Comparison of ENCODE assay signal across 14 mouse cellular contexts in the genomic region with DNA sequence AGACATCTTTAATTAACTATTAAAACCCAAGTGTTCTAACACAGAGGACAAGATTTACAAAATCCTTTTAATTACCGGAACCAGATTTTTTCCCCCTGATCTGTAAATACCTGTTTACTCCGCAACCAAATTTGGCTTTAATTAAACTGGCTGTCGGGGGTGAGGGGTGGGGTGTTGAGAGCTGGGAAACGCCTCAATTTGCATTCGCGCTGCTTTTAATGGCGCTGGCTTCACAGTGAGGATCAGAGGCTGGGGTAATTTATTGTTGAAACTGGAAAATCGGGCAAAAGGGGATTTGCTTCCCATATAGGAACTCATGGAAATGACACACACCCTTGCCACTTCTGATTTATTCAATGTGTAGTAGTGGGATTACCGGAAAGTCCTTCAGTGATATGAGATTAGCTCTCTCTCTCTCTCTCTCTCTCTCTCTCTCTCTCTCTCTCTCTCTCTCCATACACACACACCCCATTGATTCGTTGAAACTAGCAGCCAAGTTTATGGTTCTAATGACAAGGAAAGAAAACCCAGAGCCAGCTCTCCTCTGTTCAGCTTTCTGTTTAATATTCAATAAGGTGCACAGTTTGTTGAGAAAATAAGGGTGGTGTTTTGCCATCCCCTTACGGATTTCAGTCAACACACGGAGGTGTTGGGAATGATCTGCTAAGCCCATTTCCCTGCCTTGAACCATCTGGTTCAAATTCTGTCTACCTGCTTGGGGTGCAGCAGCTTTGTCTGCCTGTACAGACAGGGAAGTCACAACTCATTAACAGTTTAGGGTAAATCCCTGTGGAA. TPM values are rescaled to one million over a fixed set of nuclear protein-coding genes. Genes with fewer than 3 reads are reported as not detected.
DNase-seq lines count a peak whose midpoint lies in the region; ATAC-seq and TF ChIP-seq lines count a peak whose summit lies in the region.
"Had no signal": no experiment of that assay in that cellular context is flagged by ENCODE, and none has a peak within 500 bp of the region (broad histone marks: within the 10 kb centered on the region; RNA-seq: fewer than 3 reads in every experiment).

No protein-coding gene starts in this region.

- H3K9me3 ChIP-seq in embryonic facial prominence, embryonic 11.5 days (replicated peaks; ENCODE audit: control insufficient read depth, low read length) = no peaks in the 10 kb centered on the region
- no peaks in the 10 kb centered on the region for H3K9me3 ChIP-seq in hindbrain, embryonic 14.5 days (ENCODE audit: control insufficient read depth, low read length)
- no peaks in the 10 kb centered on the region for H3K9me3 ChIP-seq in midbrain, postnatal 0 days (ENCODE audit: low read length)
- no peaks in the 10 kb centered on the region for H3K9me3 ChIP-seq in kidney, embryonic 14.5 days (ENCODE audit: control insufficient read depth, low read length)
- H3K9me3 ChIP-seq: G1E had no signal

- no peak overlapping the region for H3K4me2 ChIP-seq in embryonic facial prominence, embryonic 11.5 days (ENCODE audit: low read depth, low read length)
- H3K4me2 ChIP-seq in hindbrain, embryonic 14.5 days (replicated peaks) = peak overlapping the region; percentile 30
- peak overlapping the region; percentile 12; the same call in 1 of the 2 replicates for H3K4me2 ChIP-seq in midbrain, postnatal 0 days (ENCODE audit: low read depth, low read length, poor library complexity, severe bottlenecking)
- no peak overlapping the region for H3K4me2 ChIP-seq in kidney, embryonic 14.5 days (replicated peaks; ENCODE audit: low read depth, low read length)

- WGBS in embryonic facial prominence, embryonic 11.5 days = 13% methylated on average over 12 of the region's 12 CpGs
- 14% methylated on average over 12 of the region's 12 CpGs for WGBS in hindbrain, embryonic 14.5 days
- 11% methylated on average over 12 of the region's 12 CpGs for WGBS in midbrain, postnatal 0 days
- 24% methylated on average over 12 of the region's 12 CpGs for WGBS in kidney, embryonic 14.5 days
- 17% methylated on average over 12 of the region's 12 CpGs for WGBS in cerebellum, adult 2 months

- TF ChIP-seq CTCF in midbrain, postnatal 0 days (IDR thresholded peaks at IDR 0.05) = no peak
- TF ChIP-seq CTCF in cerebellum, adult 2 months (IDR thresholded peaks at IDR 0.05; ENCODE audit: borderline replicate concordance, insufficient read depth, low read depth, low read length) = no peak

- no peak overlapping the region for H3K4me3 ChIP-seq in embryonic facial prominence, embryonic 11.5 days (ENCODE audit: low read depth, low read length)
- no peak overlapping the region for H3K4me3 ChIP-seq in hindbrain, embryonic 14.5 days (replicated peaks; ENCODE audit: low read length)
- no peak overlapping the region for H3K4me3 ChIP-seq in midbrain, postnatal 0 days (ENCODE audit: low read depth, low read length)
- H3K4me3 ChIP-seq in kidney, embryonic 14.5 days (ENCODE audit: low read length) = no peak overlapping the region
- no peak overlapping the region for H3K4me3 ChIP-seq in cerebellum, adult 2 months (replicated peaks; ENCODE audit: insufficient read depth, low read depth, low read length)
- H3K4me3 ChIP-seq: heart, adult 2 months had no signal

- ATAC-seq in embryonic facial prominence, embryonic 11.5 days (replicated peaks; ENCODE audit: insufficient number of reproducible peaks, low FRiP score, low TSS enrichment, low read depth) = no peak
- no peak for ATAC-seq in hindbrain, embryonic 14.5 days (ENCODE audit: low FRiP score)
- no peak for ATAC-seq in midbrain, postnatal 0 days (ENCODE audit: low FRiP score)
- ATAC-seq in kidney, embryonic 14.5 days (ENCODE audit: low FRiP score, low TSS enrichment) = no peak
- ATAC-seq: intestine, embryonic 16.5 days had no signal

- H3K4me1 ChIP-seq in embryonic facial prominence, embryonic 11.5 days (ENCODE audit: control insufficient read depth, insufficient read depth, low read length) = no peaks in the 10 kb centered on the region
- H3K4me1 ChIP-seq in hindbrain, embryonic 14.5 days (replicated peaks; ENCODE audit: control insufficient read depth, insufficient read depth, low read length) = peaks cover 20% of the 10 kb centered on the region; the same call in 1 of the 2 replicates
- peaks cover 8% of the 10 kb centered on the region for H3K4me1 ChIP-seq in midbrain, postnatal 0 days (ENCODE audit: insufficient read depth, low read length)
- H3K4me1 ChIP-seq in kidney, embryonic 14.5 days (ENCODE audit: control insufficient read depth, insufficient read depth, low read length) = 0 out of 2 replicates have a peak, but pooled peaks cover 10% of the 10 kb centered on the region
- H3K4me1 ChIP-seq in cerebellum, adult 2 months (ENCODE audit: control insufficient read depth, insufficient read depth, low read length) = no peaks in the 10 kb centered on the region

- peak; percentile 72 for DNase-seq in R1 (ENCODE audit: low read depth, low spot score)
- peak; percentile 10 for DNase-seq in embryonic facial prominence, embryonic 11.5 days (ENCODE audit: low spot score)
- DNase-seq in hindbrain, embryonic 14.5 days (ENCODE audit: low spot score) = peak; percentile 45
- DNase-seq in midbrain, postnatal 0 days (ENCODE audit: low spot score) = peak; percentile 38
- DNase-seq in layer of hippocampus, postnatal 36 days = no peak
- DNase-seq in cerebellum, adult 2 months = no peak
- DNase-seq in kidney, adult 11 months = no peak
- DNase-seq: adrenal gland, adult 8-10 months; cerebellum, adult 11-12 months; heart, adult 2 months; thymus, postnatal 25 days had no signal

- no peak overlapping the region for H3K27ac ChIP-seq in embryonic facial prominence, embryonic 11.5 days (replicated peaks; ENCODE audit: low read depth, low read length)
- no peak overlapping the region; the same call in 1 of the 2 replicates for H3K27ac ChIP-seq in hindbrain, embryonic 14.5 days
- no peak overlapping the region for H3K27ac ChIP-seq in midbrain, postnatal 0 days (ENCODE audit: low read depth, low read length)
- H3K27ac ChIP-seq in kidney, embryonic 14.5 days (ENCODE audit: low read depth, low read length) = no peak overlapping the region
- H3K27ac ChIP-seq in cerebellum, adult 2 months (ENCODE audit: insufficient read depth, low read length) = no peak overlapping the region
- H3K27ac ChIP-seq: heart, adult 2 months had no signal

- H3K27me3 ChIP-seq in embryonic facial prominence, embryonic 11.5 days (ENCODE audit: control insufficient read depth, insufficient read depth, low read length) = no peaks in the 10 kb centered on the region
- no peaks in the 10 kb centered on the region for H3K27me3 ChIP-seq in hindbrain, embryonic 14.5 days (ENCODE audit: control insufficient read depth, insufficient read depth, low read length)
- H3K27me3 ChIP-seq in midbrain, postnatal 0 days (ENCODE audit: insufficient read depth, low read length) = no peaks in the 10 kb centered on the region
- H3K27me3 ChIP-seq in kidney, embryonic 14.5 days (ENCODE audit: control insufficient read depth, insufficient read depth, low read length) = no peaks in the 10 kb centered on the region
- no peaks in the 10 kb centered on the region; the same call in 1 of the 2 replicates for H3K27me3 ChIP-seq in cerebellum, adult 2 months (ENCODE audit: control insufficient read depth, insufficient read depth, low read length)

- H3K36me3 ChIP-seq in embryonic facial prominence, embryonic 11.5 days (replicated peaks; ENCODE audit: control insufficient read depth, insufficient read depth, low read depth, low read length) = no peaks in the 10 kb centered on the region
- H3K36me3 ChIP-seq in hindbrain, embryonic 14.5 days (replicated peaks; ENCODE audit: control insufficient read depth, insufficient read depth) = no peaks in the 10 kb centered on the region
- no peaks in the 10 kb centered on the region for H3K36me3 ChIP-seq in midbrain, postnatal 0 days (ENCODE audit: insufficient read depth, low read length)
- no peaks in the 10 kb centered on the region for H3K36me3 ChIP-seq in kidney, embryonic 14.5 days (ENCODE audit: control insufficient read depth, insufficient read depth, low read length)
- H3K36me3 ChIP-seq: G1E had no signal

- TF ChIP-seq POLR2A in cerebellum, adult 2 months (IDR thresholded peaks at IDR 0.05; ENCODE audit: borderline replicate concordance, insufficient read depth, low read length) = no peak

- no peak overlapping the region for H3K9ac ChIP-seq in embryonic facial prominence, embryonic 11.5 days (replicated peaks; ENCODE audit: low read length)
- H3K9ac ChIP-seq in hindbrain, embryonic 14.5 days = 0 out of 2 replicates have a peak overlapping the region, but pooled peaks have one; percentile 0
- no peak overlapping the region for H3K9ac ChIP-seq in midbrain, postnatal 0 days (replicated peaks; ENCODE audit: low read length, poor library complexity, severe bottlenecking)
- no peak overlapping the region for H3K9ac ChIP-seq in kidney, embryonic 14.5 days (ENCODE audit: low read depth, low read length)

RNA-seq across cellular contexts. Expression of a gene that starts 51.7 kb away (rescaled TPM):
- 8.3 and 10.5 TPM in 2 replicates for polyA plus RNA-seq in embryonic facial prominence, embryonic 11.5 days (2014; fragmentation: Nextera tagmentation; extraction: Ambion mirVana)
- polyA plus RNA-seq in hindbrain, embryonic 14.5 days (2014; fragmentation: Nextera tagmentation; extraction: Ambion mirVana) = 80.5 and 82.4 TPM in 2 replicates
- total RNA-seq in midbrain, postnatal 0 days (2014; rRNA removed) = 326 and 348 TPM in 2 replicates
- polyA plus RNA-seq in midbrain, postnatal 0 days (2015; fragmentation: Nextera tagmentation; extraction: Ambion mirVana) = 54.0 and 54.2 TPM in 2 replicates
- 100 to 1,000 TPM; 689 to 742 TPM for total RNA-seq in layer of hippocampus, postnatal 36 days (2021)
- 14.2 and 14.6 TPM in 2 replicates for polyA plus RNA-seq in kidney, embryonic 14.5 days (2014; fragmentation: Nextera tagmentation; extraction: Ambion mirVana)
- 16.7 and 20.2 TPM in 2 replicates for polyA plus RNA-seq in cerebellum, adult 2 months (2012; rRNA removed)

Comparison
In these comparisons a context has a peak if more than half of its experiments do, and no peak if none do; other contexts are left out.
1. DNase-seq: peak in R1 (single experiment), embryonic facial prominence, embryonic 11.5 days (single experiment), hindbrain, embryonic 14.5 days (single experiment) and midbrain, postnatal 0 days (single experiment); none in layer of hippocampus, postnatal 36 days (0 of 2), cerebellum, adult 2 months (0 of 2) and kidney, adult 11 months (single experiment).
2. H3K4me2 ChIP-seq: peak in hindbrain, embryonic 14.5 days (single experiment) and midbrain, postnatal 0 days (single experiment); none in embryonic facial prominence, embryonic 11.5 days (single experiment) and kidney, embryonic 14.5 days (single experiment).